Mouse (Mus musculus): ENCODE results near the gene Gm3448. TPM values are rescaled to one million over a fixed set of nuclear protein-coding genes. Genes with fewer than 3 reads are reported as not detected.
"Not testable (repeated sequence)": the region's sequence is repeated elsewhere in the genome, so short reads cannot be mapped to it uniquely, and the experiment has no call there.

Gm3448 gene
- polyA plus RNA-seq, 1 experiment from 2014 or later: 4.4 TPM

DNA sequence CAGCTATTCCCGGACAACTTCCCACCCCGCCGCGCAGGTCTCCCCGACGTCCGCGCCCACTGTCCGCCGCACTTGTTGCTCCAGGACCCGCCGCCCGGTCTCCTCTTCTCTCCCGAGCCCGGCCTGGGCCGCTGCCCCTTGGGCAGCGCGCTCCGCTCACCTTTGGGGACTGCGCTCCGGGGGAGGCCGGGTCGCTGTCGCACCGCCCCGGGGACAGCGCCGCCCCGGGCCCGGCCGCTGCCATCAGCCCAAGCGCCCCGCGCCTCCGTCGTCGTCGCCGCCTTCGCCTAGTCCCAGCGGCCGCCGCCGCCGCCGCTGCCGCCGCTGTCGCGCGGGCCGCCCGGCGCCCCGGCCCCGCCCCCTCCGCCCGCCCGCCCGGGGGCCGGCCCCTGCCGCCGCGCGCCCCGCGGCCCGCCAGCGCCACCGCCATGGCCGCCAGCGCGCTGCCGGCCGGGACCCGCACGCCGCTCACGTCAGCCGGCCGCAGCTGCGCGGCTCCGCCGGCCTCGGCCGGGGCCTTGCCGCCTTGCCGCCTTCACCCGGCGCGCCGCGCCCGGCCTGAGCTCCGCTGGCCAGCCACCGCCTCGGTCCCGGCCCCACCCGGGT is 80.3 kb downstream of the Gm3448 start, which contains the start of gene Phf10:
TSS of gene Phf10 (minus strand) at position 323 of the 606 bp plus-strand sequence.
- Histone ChIP-seq H3K9ac (ENCODE audit: low read depth, low read length) (peak within 1 kb of the TSS; percentile 73), H3K4me3 (ENCODE audit: low read depth, low read length) (peak within 1 kb of the TSS; percentile 62), H3K4me2 (replicated peaks; ENCODE audit: low read depth) (peak within 1 kb of the TSS; percentile 90)
- not testable (repeated sequence) for H3K27ac ChIP-seq (ENCODE audit: low read depth, low read length); H3K9me3 ChIP-seq (ENCODE audit: control insufficient read depth); H3K36me3 ChIP-seq (ENCODE audit: control insufficient read depth, insufficient read depth); H3K27me3 ChIP-seq (replicated peaks; ENCODE audit: control insufficient read depth, insufficient read depth, low read length); H3K4me1 ChIP-seq (replicated peaks; ENCODE audit: control insufficient read depth, insufficient read depth, low read length)
- under 1% methylated on average over 39 of the region's 100 CpGs for WGBS
- ATAC-seq: peak; percentile 83

DNA sequence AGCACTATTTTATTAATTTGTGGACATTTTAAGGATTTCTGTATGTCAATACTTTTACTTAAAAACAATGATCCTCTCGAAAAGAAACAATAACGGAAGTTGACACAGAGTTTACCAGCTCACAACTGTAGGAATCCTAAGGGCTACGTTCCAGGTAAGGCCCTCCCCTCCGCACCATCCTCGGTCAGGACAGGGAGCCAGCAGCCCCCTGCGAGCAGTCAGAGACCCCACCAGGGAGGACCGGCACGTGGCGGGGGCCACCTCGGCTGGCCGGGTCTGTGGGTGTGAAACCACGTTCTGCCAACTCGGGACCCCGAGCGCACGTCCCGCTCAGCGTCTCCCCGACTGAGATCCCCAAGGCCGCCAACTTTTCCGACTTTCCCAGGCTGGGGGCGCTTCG is 80.8 kb downstream of the Gm3448 start:
- WGBS: under 1% methylated on average over 18 of the region's 23 CpGs
- peak overlapping the region; percentile 73 for H3K9ac ChIP-seq (ENCODE audit: low read depth, low read length)

DNA sequence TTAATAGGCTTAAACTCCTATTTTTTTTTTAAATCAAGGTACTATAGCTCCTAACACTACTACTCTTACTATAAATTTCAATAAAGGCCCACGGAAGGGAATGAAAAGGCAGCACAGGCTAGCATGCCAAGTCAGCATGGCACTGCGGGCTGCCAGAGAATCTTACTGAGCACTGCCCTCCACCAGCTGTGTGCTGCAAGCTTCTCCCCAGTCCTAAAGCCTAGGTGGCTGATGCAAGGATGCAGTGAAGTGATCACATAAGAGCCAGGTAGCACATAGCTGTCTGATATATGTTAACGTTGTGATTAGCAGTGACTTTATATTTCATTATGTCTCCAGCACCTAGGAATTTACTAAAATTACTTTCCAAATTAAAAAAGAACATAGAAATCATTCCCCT is 81.4 kb downstream of the Gm3448 start:
- H3K4me2 ChIP-seq (replicated peaks; ENCODE audit: low read depth): peak overlapping the region; percentile 90
- WGBS: 28% methylated on average over 3 of the region's 3 CpGs
- ATAC-seq: no peak
- no peaks in the 10 kb centered on the region for H3K4me1 ChIP-seq (replicated peaks; ENCODE audit: control insufficient read depth, insufficient read depth, low read length)
- TF ChIP-seq CTCF (IDR thresholded peaks at IDR 0.05; ENCODE audit: low read depth): no peak
- 0 out of 2 replicates have a peak, but pooled peaks cover 6% of the 10 kb centered on the region for H3K36me3 ChIP-seq (ENCODE audit: control insufficient read depth, insufficient read depth)
- no peak overlapping the region for H3K27ac ChIP-seq (ENCODE audit: low read depth, low read length)
- no peaks in the 10 kb centered on the region for H3K9me3 ChIP-seq (ENCODE audit: control insufficient read depth)
- 0 out of 2 replicates have a peak overlapping the region, but pooled peaks have one; percentile 43 for H3K9ac ChIP-seq (ENCODE audit: low read depth, low read length)
- no peaks in the 10 kb centered on the region for H3K27me3 ChIP-seq (replicated peaks; ENCODE audit: control insufficient read depth, insufficient read depth, low read length)
- no peak overlapping the region for H3K4me3 ChIP-seq (ENCODE audit: low read depth, low read length)

More for the DNA sequence above, 80.8 kb downstream of the Gm3448 start:
- peak overlapping the region; percentile 90 for H3K4me2 ChIP-seq (replicated peaks; ENCODE audit: low read depth)
- H3K4me3 ChIP-seq (ENCODE audit: low read depth, low read length): peak overlapping the region; percentile 62
- no peaks in the 10 kb centered on the region for H3K4me1 ChIP-seq (replicated peaks; ENCODE audit: control insufficient read depth, insufficient read depth, low read length)
- 0 out of 2 replicates have a peak, but pooled peaks cover 6% of the 10 kb centered on the region for H3K36me3 ChIP-seq (ENCODE audit: control insufficient read depth, insufficient read depth)
- no peaks in the 10 kb centered on the region for H3K27me3 ChIP-seq (replicated peaks; ENCODE audit: control insufficient read depth, insufficient read depth, low read length)
- TF ChIP-seq CTCF (IDR thresholded peaks at IDR 0.05; ENCODE audit: low read depth): no peak
- ATAC-seq: peak; percentile 5; the same call in 1 of the 2 replicates
- no peak overlapping the region; the same call in 1 of the 2 replicates for H3K27ac ChIP-seq (ENCODE audit: low read depth, low read length)
- no peaks in the 10 kb centered on the region for H3K9me3 ChIP-seq (ENCODE audit: control insufficient read depth)

DNA sequence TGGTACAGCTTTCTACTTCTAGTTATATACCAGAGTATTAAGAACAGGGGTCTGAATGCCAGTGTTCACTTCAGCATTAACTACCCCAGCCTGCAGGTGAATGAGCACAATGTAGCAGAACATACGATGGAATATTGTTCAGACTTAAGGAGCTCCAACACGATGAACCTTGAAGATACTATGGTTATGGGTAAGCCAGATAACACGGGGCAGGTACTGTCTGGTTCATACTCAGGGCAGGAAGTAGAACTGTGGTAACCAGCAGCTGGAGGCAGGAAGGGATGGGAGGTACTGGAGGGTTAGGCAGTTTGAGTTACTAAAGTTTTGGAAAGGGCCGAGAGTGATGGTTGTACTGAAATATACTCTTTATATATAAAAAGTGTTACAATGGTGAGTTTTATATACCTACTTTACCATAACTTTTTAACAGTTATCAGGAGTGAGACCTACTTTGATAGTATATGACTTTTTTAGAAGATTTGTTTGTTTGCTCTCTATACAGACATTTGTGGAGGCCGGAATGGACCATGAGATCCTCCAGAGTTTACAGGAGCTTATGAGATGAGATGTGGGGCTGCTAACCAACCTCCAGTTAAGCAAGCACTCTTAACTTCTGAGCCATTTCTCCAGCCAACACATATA is 82.5 kb downstream of the Gm3448 start:
- Histone ChIP-seq H3K27ac (ENCODE audit: low read depth, low read length) (no peak overlapping the region), H3K4me1 (replicated peaks; ENCODE audit: control insufficient read depth, insufficient read depth, low read length) (no peaks in the 10 kb centered on the region), H3K4me2 (replicated peaks; ENCODE audit: low read depth) (no peak overlapping the region), H3K9ac (ENCODE audit: low read depth, low read length) (no peak overlapping the region), H3K4me3 (ENCODE audit: low read depth, low read length) (no peak overlapping the region), H3K9me3 (ENCODE audit: control insufficient read depth) (no peaks in the 10 kb centered on the region), H3K36me3 (ENCODE audit: control insufficient read depth, insufficient read depth) (peaks cover 17% of the 10 kb centered on the region), H3K27me3 (replicated peaks; ENCODE audit: control insufficient read depth, insufficient read depth, low read length) (no peaks in the 10 kb centered on the region)
- no peak for TF ChIP-seq CTCF (IDR thresholded peaks at IDR 0.05; ENCODE audit: low read depth)
- ATAC-seq: no peak
- 81% methylated on average over 5 of the region's 5 CpGs for WGBS

DNA sequence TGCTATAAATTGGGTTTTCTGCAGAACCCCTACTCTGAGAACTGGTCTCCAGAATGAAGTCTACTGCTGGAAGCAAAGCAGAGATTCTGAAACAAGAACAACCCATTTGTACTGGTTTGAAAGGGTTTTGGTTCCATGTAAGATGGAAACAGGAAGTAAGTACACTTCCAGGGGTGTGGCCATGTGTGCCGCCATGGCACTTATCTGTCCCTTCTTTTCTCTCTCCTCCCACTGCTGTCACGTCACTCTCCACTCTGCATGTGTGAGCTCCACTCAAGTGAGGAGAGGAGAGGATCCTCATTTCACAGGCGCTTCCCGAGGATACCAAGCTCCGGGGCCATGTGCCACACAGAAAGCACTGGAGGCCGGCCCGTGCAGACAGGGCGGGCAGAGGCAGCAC is 87.9 kb downstream of the Gm3448 start:
- no peak for ATAC-seq
- Histone ChIP-seq H3K36me3 (ENCODE audit: control insufficient read depth, insufficient read depth) (peaks cover 42% of the 10 kb centered on the region), H3K4me2 (replicated peaks; ENCODE audit: low read depth) (no peak overlapping the region), H3K4me1 (replicated peaks; ENCODE audit: control insufficient read depth, insufficient read depth, low read length) (no peaks in the 10 kb centered on the region), H3K9me3 (ENCODE audit: control insufficient read depth) (no peaks in the 10 kb centered on the region), H3K9ac (ENCODE audit: low read depth, low read length) (no peak overlapping the region), H3K27ac (ENCODE audit: low read depth, low read length) (no peak overlapping the region), H3K27me3 (replicated peaks; ENCODE audit: control insufficient read depth, insufficient read depth, low read length) (no peaks in the 10 kb centered on the region), H3K4me3 (ENCODE audit: low read depth, low read length) (no peak overlapping the region)
- TF ChIP-seq CTCF (IDR thresholded peaks at IDR 0.05; ENCODE audit: low read depth): no peak
- 82% methylated on average over 8 of the region's 8 CpGs for WGBS

DNA sequence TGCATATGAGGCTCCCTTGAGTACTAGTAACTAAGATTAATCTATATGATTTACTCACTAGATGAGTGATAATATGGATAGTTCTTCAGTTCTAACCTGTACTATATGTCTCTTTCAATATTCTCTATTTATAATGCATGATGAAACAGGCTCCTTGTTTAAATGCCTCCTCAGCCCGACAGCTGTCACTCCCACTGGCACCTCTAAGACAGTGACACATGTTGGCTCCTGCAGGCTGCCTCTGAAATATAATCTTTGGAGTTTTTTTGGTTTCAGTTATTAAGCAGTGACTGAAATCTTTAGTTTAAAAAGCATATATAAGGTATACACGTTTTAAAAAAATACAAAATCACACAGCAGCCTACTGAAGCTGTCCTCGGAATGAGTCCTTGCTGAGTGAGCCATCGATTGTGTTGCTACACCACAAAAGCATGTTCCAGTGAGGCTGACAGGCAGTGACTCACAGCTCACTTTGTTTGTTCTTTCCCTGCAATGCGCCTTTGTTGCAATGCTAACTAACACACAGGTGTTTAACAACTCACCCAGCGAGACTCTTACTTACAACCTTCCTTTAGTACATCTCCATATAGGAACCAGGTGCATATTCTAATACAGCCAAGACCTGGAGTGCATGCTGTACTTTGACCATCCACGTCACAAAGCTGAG is 92.0 kb downstream of the Gm3448 start:
- H3K36me3 ChIP-seq (ENCODE audit: control insufficient read depth, insufficient read depth): peaks cover 38% of the 10 kb centered on the region
- H3K4me2 ChIP-seq (replicated peaks; ENCODE audit: low read depth): no peak overlapping the region
- TF ChIP-seq CTCF (IDR thresholded peaks at IDR 0.05; ENCODE audit: low read depth): no peak
- WGBS: 76% methylated on average over 7 of the region's 7 CpGs
- H3K9ac ChIP-seq (ENCODE audit: low read depth, low read length): no peak overlapping the region
- H3K4me1 ChIP-seq (replicated peaks; ENCODE audit: control insufficient read depth, insufficient read depth, low read length): peaks cover 10% of the 10 kb centered on the region; the same call in 1 of the 2 replicates
- H3K9me3 ChIP-seq (ENCODE audit: control insufficient read depth): no peaks in the 10 kb centered on the region
- H3K27me3 ChIP-seq (replicated peaks; ENCODE audit: control insufficient read depth, insufficient read depth, low read length): no peaks in the 10 kb centered on the region
- H3K27ac ChIP-seq (ENCODE audit: low read depth, low read length): no peak overlapping the region
- ATAC-seq: no peak
- no peak overlapping the region for H3K4me3 ChIP-seq (ENCODE audit: low read depth, low read length)

Other genes starting within 250 kb of the Gm3448 start
- 6.0 and 6.2 TPM in 2 replicates for gene Wdr27, start 98.4 kb downstream of the Gm3448 start, polyA plus RNA-seq (2015; fragmentation: Nextera tagmentation; extraction: Ambion mirVana)
- 38.1 and 40.8 TPM in 2 replicates for gene 1600012H06Rik, start 98.4 kb downstream of the Gm3448 start, polyA plus RNA-seq (2015; fragmentation: Nextera tagmentation; extraction: Ambion mirVana)
- gene Phf10, start 80.3 kb downstream of the Gm3448 start, polyA plus RNA-seq (2015; fragmentation: Nextera tagmentation; extraction: Ambion mirVana): 27.9 and 29.3 TPM in 2 replicates
- gene 9030025P20Rik, start 63.1 kb downstream of the Gm3448 start, polyA plus RNA-seq (2015; fragmentation: Nextera tagmentation; extraction: Ambion mirVana): 6.8 and 7.3 TPM in 2 replicates
- gene Gm3417, start 62.7 kb downstream of the Gm3448 start, polyA plus RNA-seq (2015; fragmentation: Nextera tagmentation; extraction: Ambion mirVana): 0.65 and 3.1 TPM in 2 replicates
- 3.6 and 5.8 TPM in 2 replicates for gene Gm3435, start 31.4 kb downstream of the Gm3448 start, polyA plus RNA-seq (2015; fragmentation: Nextera tagmentation; extraction: Ambion mirVana)
- gene Ermard, start 329 bp downstream of the Gm3448 start, polyA plus RNA-seq (2015; fragmentation: Nextera tagmentation; extraction: Ambion mirVana): 27.4 and 30.9 TPM in 2 replicates
- 3.2 and 3.4 TPM in 2 replicates for gene Tcte3, start within 50 bp of the Gm3448 start, polyA plus RNA-seq (2015; fragmentation: Nextera tagmentation; extraction: Ambion mirVana)